Mouse (Mus musculus) midbrain, embryonic 11.5 days (tissue): ENCODE data around the gene Cyp2d10. TPM values are rescaled to one million over a fixed set of nuclear protein-coding genes. Genes with fewer than 3 reads are reported as not detected.
"Not testable (repeated sequence)": the region's sequence is repeated elsewhere in the genome, so short reads cannot be mapped to it uniquely, and the experiment has no call there.

Experiments
- ATAC-seq: fragments of 200-750 bp; cut with Nextera tagmentation; 2 replicates; pipeline ENCODE4 v1.8.0; 2017; ENCODE audit warnings: moderate TSS enrichment, moderate library complexity; ENCODE audit not compliant: low FRiP score
- DNase-seq: peaks from one replicate; pipeline ENCODE4 v3.0.0; 2015; ENCODE audit warnings: low spot score; ENCODE audit errors: missing footprints
- H3K27ac ChIP-seq: fragments of 300-500 bp; sonication (generic); 2 replicates; pipeline ENCODE4 v1.5.1; 2014; ENCODE audit warnings: low read depth, low read length
- H3K27me3 ChIP-seq: fragments of 300-500 bp; sonication (generic); 2 replicates; pipeline ENCODE4 v1.6.1; 2014; ENCODE audit warnings: mild to moderate bottlenecking, low read length, moderate library complexity, mixed read lengths; ENCODE audit not compliant: control insufficient read depth, insufficient read depth
- H3K36me3 ChIP-seq: fragments of 300-500 bp; sonication (generic); 2 replicates; pipeline ENCODE4 v1.6.1; 2014; ENCODE audit warnings: mild to moderate bottlenecking, low read length, moderate library complexity, mixed read lengths; ENCODE audit not compliant: control insufficient read depth, insufficient read depth
- H3K4me1 ChIP-seq: fragments of 300-500 bp; sonication (generic); 2 replicates; pipeline ENCODE4 v1.6.1; 2014; ENCODE audit warnings: low read length; ENCODE audit not compliant: control insufficient read depth, insufficient read depth
- H3K4me2 ChIP-seq: fragments of 300-500 bp; sonication (generic); 2 replicates; pipeline ENCODE4 v1.6.1; 2014; ENCODE audit warnings: mild to moderate bottlenecking, moderate library complexity
- H3K4me3 ChIP-seq: fragments of 300-500 bp; sonication (generic); 2 replicates; pipeline ENCODE4 v1.5.1; 2014; ENCODE audit warnings: low read depth, low read length
- H3K9ac ChIP-seq: fragments of 300-500 bp; sonication (generic); 2 replicates; pipeline ENCODE4 v1.6.1; 2014; ENCODE audit warnings: low read length
- H3K9me3 ChIP-seq: fragments of 300-500 bp; sonication (generic); 2 replicates; pipeline ENCODE4 v1.6.1; 2016; ENCODE audit warnings: low read length; ENCODE audit not compliant: control insufficient read depth
- WGBS: fragments of 180-500 bp; shearing (Covaris S2); extraction: QIAGEN DNeasy Blood & Tissue Kit; methylation state at CpG from one replicate; pipeline ENCODE4 v1.1.7; 2014; 5-methylcytosine and 5-hydroxymethylcytosine counted together
- polyA plus RNA-seq: library from polyadenylated mRNA; unstranded; fragments of >200 nt; fragmentation: Nextera tagmentation; extraction: Ambion mirVana; gene quantifications from 2 replicates; pipeline ENCODE4 v1.2.1, GENCODE M21; 2014

The Cyp2d10 gene
- polyA plus RNA-seq, 1 experiment from 2014 or later = not detected

DNA sequence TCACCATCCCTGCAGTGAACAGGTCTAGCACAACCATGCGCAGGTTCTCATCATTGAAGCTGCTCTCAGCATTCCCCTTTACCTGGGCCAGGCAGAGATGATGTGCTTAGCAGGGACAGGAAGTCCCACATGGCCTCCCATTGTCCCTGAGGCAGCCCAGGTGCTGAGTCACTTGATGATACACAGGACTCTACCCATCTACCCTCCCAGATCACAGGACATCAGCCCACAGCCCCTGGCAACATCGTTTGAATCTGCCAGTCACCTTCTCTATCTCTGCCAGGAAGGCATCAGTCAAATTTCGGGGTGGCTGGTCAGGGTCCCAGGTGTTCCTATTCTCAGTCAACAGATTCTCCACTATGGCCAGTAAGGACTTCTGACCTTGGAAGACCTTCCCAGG, 2.8 kb downstream of the Cyp2d10 start:
- ATAC-seq (no peak), DNase-seq (no peak)
- Histone ChIP-seq H3K9me3 (no peaks in the 10 kb centered on the region), H3K4me2 (no peak overlapping the region), H3K9ac (no peak overlapping the region), H3K36me3 (no peaks in the 10 kb centered on the region), H3K27ac (no peak overlapping the region), H3K27me3 (no peaks in the 10 kb centered on the region), H3K4me1 (no peaks in the 10 kb centered on the region), H3K4me3 (no peak overlapping the region)
- WGBS = 88% methylated on average over 3 of the region's 3 CpGs

DNA sequence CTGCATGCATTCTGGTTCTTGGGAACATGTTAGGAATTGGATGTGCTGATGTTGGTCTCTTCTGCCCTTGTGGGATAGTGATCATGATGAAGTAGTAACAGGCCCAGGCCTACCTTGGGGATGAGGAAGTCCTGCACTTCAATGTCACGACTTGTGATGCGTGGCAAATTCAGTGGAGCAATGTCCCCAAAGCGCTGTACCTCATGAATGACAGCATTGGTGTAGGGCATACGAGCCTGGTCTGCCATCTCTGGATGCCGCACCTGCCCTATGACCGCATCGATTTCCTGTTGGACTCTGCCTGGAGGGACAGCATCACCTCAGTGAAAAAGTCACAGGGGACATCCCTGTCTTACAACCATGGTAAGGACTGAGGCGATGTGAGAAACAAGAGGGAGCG, 3.4 kb downstream of the Cyp2d10 start:
- Histone ChIP-seq H3K36me3 (no peaks in the 10 kb centered on the region), H3K27me3 (no peaks in the 10 kb centered on the region), H3K27ac (no peak overlapping the region), H3K9me3 (no peaks in the 10 kb centered on the region), H3K4me1 (no peaks in the 10 kb centered on the region), H3K4me3 (no peak overlapping the region), H3K4me2 (no peak overlapping the region), H3K9ac (no peak overlapping the region)
- DNase-seq = no peak
- no peak for ATAC-seq
- WGBS = 93% methylated on average over 9 of the region's 9 CpGs

DNA sequence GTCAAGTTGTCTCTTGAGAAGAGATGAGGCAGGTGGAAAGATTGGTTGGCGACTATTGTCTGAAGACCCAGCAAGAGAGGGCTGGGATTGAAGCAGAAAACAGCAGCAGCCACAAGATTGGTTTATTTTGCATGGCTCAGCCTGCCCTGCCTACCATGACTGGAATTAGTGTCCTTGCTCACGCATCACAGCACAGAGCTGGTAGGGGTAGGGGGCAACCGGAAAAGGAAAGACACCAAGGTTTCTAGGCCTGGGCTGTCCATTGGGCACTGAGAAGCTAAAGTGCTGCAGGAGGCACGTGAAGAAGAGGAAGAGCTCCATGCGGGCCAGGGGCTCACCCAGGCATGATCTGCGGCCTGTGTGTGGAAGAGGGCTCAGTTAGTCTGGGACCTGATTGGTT, 4.3 kb downstream of the Cyp2d10 start:
- WGBS = 82% methylated on average over 6 of the region's 6 CpGs
- H3K9ac ChIP-seq = no peak overlapping the region
- H3K4me2 ChIP-seq = no peak overlapping the region
- no peaks in the 10 kb centered on the region for H3K27me3 ChIP-seq
- no peaks in the 10 kb centered on the region for H3K9me3 ChIP-seq
- ATAC-seq = no peak
- H3K27ac ChIP-seq = no peak overlapping the region
- DNase-seq = no peak
- no peaks in the 10 kb centered on the region for H3K36me3 ChIP-seq
- no peaks in the 10 kb centered on the region for H3K4me1 ChIP-seq
- H3K4me3 ChIP-seq = no peak overlapping the region

DNA sequence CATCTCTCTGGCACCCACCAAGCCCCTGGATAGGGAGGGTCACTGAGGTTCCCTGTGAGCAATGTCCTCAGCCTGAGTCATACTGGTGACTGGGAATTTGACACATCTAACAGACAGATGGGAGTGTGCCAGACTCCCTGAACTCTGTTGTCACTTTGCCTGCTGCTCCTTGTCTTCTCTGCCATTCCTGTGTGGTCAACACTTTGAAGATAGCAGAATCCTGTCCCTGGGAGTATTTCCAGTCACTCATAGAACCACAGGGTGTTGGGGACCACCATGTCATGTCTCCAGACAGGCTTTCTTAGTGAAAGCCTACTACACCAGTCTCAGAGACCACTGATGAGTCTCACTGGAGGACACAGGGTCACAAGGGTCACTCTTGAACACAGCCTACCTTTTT, 4.9 kb downstream of the Cyp2d10 start:
- Histone ChIP-seq H3K4me2 (no peak overlapping the region), H3K9me3 (no peaks in the 10 kb centered on the region), H3K9ac (no peak overlapping the region), H3K4me1 (no peaks in the 10 kb centered on the region), H3K4me3 (no peak overlapping the region), H3K27me3 (no peaks in the 10 kb centered on the region), H3K27ac (no peak overlapping the region), H3K36me3 (no peaks in the 10 kb centered on the region)
- ATAC-seq = no peak
- no peak for DNase-seq

DNA sequence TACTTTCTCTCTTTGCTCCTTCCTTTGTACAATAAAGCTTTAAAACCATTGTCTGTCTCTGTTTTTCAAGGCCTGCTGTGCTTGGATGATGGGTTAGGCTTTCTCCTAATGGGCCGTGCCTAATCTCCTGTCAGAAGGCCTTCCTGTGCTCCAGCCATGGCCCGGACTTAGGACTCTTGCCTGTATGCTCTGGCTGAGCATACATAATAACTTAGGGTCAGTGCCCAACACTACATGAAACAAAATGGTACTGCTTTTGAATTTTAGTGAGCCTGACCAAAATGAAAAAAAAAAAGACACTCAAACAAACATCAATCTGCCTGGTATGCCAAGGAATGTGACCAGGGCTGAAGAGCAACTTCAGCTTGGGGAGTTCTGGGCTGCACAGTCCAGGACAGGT, 5.5 kb downstream of the Cyp2d10 start:
- ATAC-seq = no peak
- 38% methylated on average over 2 of the region's 2 CpGs for WGBS

DNA sequence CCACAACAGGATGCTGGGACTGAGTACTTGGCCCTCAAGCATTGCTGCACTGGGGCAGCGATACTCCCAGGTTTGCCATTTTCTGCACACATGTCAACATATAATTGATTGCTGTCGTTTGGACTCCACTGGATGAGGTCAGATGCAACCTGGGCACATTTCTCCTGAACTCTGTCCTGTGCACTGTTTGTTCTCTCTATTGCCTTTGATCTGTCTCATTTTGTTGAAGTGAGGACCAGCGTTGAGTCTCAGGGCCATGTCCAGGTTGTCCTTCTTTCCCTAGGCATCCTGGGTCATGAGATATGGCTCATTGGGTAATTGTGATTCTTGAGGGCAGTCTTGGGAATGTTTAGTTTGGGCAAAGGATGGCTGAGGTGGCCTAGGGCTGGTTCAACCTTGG, 11.0 kb downstream of the Cyp2d10 start:
- H3K4me2 ChIP-seq, DNase-seq, ATAC-seq, H3K9ac ChIP-seq, H3K4me3 ChIP-seq, H3K27ac ChIP-seq, H3K27me3 ChIP-seq, H3K36me3 ChIP-seq, H3K4me1 ChIP-seq, H3K9me3 ChIP-seq: not testable (repeated sequence)
- WGBS = 97% methylated on average over 3 of the region's 3 CpGs

More for the DNA sequence above, 5.5 kb downstream of the Cyp2d10 start:
- Histone ChIP-seq H3K36me3 (no peaks in the 10 kb centered on the region), H3K9me3 (no peaks in the 10 kb centered on the region), H3K27me3 (no peaks in the 10 kb centered on the region), H3K4me1 (no peaks in the 10 kb centered on the region), H3K4me2 (no peak overlapping the region), H3K27ac (no peak overlapping the region), H3K9ac (no peak overlapping the region), H3K4me3 (no peak overlapping the region)
- no peak for DNase-seq

DNA sequence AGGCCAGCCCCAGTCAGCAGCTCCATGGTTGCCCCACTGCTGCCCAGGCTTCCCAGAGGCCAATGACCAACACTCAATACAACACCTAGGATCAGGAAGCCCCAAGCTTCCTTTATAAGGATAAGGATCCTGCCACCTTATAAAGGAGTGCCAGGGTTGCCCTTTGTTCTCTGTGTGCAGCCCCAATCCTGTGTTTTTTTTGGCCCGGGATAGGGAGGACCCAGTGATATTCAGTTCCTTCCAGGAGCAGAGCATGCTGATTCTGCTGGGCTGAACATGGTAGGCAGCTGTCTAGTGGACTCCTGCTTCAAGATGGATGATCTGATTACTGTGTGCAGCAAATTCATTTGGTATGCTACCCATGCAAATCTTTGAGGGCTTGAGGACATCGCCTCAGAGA, 13.1 kb downstream of the Cyp2d10 start, which contains the start of gene Cyp2d11:
Cyp2d11 (minus strand) TSS at position 101 of the 400 bp plus-strand sequence.
- not testable (repeated sequence) for H3K4me1 ChIP-seq, H3K9me3 ChIP-seq, DNase-seq, H3K27me3 ChIP-seq, H3K36me3 ChIP-seq, H3K4me2 ChIP-seq, ATAC-seq, H3K4me3 ChIP-seq, H3K9ac ChIP-seq, H3K27ac ChIP-seq
- WGBS = 82% methylated on average over 2 of the region's 2 CpGs

DNA sequence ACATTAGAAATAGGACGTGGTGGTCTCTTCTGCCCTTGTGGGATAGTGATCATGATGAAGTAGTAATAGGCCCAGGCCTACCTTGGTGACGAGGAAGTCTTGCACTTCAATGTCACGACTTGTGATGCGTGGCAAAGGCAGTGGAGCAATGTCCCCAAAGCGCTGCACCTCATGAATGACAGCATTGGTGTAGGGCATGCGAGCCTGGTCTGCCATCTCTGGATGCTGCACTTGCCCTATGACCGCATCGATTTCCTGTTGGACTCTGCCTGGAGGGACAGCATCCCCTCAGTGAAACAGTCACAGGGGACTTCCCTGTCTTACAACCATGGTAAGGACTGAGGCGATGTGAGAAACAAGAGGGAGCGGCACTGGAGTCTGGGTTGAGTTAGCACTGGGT, 17.1 kb downstream of the Cyp2d10 start:
- ATAC-seq, H3K4me1 ChIP-seq: not testable (repeated sequence)

DNA sequence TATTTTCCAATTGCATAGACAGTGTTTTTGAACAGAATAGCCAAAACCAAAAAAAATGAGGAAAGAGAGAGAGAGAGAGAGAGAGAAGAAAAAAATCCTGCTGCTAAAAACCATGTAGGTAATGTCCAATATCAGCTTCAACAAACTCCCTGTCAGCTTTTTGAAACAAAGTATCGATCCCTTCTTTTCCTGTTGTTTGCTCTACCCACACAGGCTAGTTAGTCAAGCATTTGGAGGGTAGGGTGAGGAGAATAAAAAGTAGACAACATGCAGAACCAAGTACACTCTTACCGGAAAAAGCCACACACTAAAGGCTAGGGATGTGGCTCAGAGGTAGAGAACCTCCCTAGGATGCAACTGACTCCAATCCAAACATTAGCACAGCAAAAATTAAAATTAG, 21.3 kb downstream of the Cyp2d10 start:
- H3K9ac ChIP-seq = no peak overlapping the region
- H3K4me3 ChIP-seq = no peak overlapping the region
- H3K4me2 ChIP-seq = no peak overlapping the region
- H3K4me1 ChIP-seq = peaks cover 3% of the 10 kb centered on the region
- ATAC-seq (no peak), DNase-seq (no peak)
- no peaks in the 10 kb centered on the region for H3K9me3 ChIP-seq
- H3K27ac ChIP-seq = no peak overlapping the region
- WGBS = 88% methylated on average over 2 of the region's 2 CpGs
- H3K36me3 ChIP-seq = no peaks in the 10 kb centered on the region
- H3K27me3 ChIP-seq = no peaks in the 10 kb centered on the region

More for the DNA sequence above, 17.1 kb downstream of the Cyp2d10 start:
- not testable (repeated sequence) for H3K9ac ChIP-seq, H3K9me3 ChIP-seq, H3K36me3 ChIP-seq, H3K4me2 ChIP-seq, DNase-seq, H3K4me3 ChIP-seq, H3K27me3 ChIP-seq, H3K27ac ChIP-seq
- 92% methylated on average over 10 of the region's 10 CpGs for WGBS

DNA sequence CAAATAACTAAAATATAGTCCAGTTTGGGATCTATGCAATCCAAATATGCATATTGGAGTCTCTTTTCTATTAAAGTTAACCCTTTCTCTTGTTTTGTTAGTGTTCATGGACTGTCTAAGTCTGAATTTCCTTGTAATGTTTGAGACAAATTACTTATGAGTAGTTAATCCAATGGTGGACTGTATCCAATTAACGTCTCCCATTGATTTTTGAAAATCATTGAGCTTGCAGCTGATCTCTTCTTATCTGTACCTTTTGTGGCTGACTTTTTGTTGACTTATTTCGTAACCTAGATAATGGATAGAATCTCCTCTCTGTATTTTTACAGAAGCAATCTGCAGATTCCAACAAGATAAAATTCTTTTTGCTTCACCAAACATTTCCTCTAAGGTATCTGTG, 24.6 kb downstream of the Cyp2d10 start:
- Histone ChIP-seq H3K36me3 (no peaks in the 10 kb centered on the region), H3K27me3 (no peaks in the 10 kb centered on the region), H3K4me1 (peaks cover 12% of the 10 kb centered on the region), H3K9me3 (no peaks in the 10 kb centered on the region), H3K4me3 (no peak overlapping the region), H3K9ac (no peak overlapping the region), H3K27ac (no peak overlapping the region), H3K4me2 (no peak overlapping the region)
- WGBS = 75% methylated on average over 2 of the region's 2 CpGs
- ATAC-seq (no peak), DNase-seq (no peak)
